Mouse (Mus musculus) ES-Bruce4 (cell line): ENCODE measurements around the gene Pfkp.

ENCODE experiments used
- CTCF ChIP-seq: IDR thresholded peaks from one replicate; pipeline ENCODE4 v1.8.1; 2011; ENCODE audit warnings: low read depth, low read length
- EP300 ChIP-seq: IDR thresholded peaks from 2 replicates; pipeline ENCODE4 v1.6.1; 2011; ENCODE audit warnings: low read depth, low read length; ENCODE audit not compliant: insufficient read depth
- POLR2A ChIP-seq: IDR thresholded peaks from one replicate; pipeline ENCODE4 v1.8.1; 2011; ENCODE audit warnings: low read length; ENCODE audit not compliant: insufficient read depth

DNA sequence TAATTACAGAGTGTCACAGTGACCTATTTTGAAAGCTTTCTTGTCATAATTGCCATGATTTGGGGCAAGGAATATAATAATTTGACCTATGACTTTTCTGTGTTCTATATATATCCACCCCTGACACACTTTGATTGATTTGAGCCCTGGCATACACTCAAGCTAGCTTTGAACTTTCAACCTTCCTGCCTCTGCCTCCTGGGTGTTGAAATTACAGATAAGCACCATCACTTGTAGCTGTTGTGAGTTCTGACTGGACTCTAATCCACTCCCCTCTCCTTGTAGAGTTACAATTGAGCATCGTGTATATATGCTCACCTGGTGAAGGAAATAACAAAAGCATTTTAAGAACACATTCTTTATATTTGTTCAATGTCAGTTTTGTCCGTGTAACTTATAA lies 86.2 kb downstream of the Pfkp start:
- TF ChIP-seq POLR2A (no peak), CTCF (no peak), EP300 (no peak)
